Mouse (Mus musculus) C2C12 (cell line): ENCODE measurements around the gene Diablo.

Experiments
- CEBPB ChIP-seq: IDR thresholded peaks from one replicate; pipeline ENCODE4 v1.6.1; 2011; ENCODE audit warnings: low read depth, mild to moderate bottlenecking, control low read depth, moderate library complexity
- CTCF ChIP-seq: IDR thresholded peaks from one replicate; pipeline ENCODE4 v1.5.1; 2011; ENCODE audit not compliant: control insufficient read depth, insufficient read depth, insufficient read length
- FOSL1 ChIP-seq: IDR thresholded peaks from one replicate; pipeline ENCODE4 v1.8.0; 2011; ENCODE audit warnings: mild to moderate bottlenecking, low read length; ENCODE audit not compliant: poor library complexity, insufficient read depth, severe bottlenecking
- MAX ChIP-seq: IDR thresholded peaks from one replicate; pipeline ENCODE4 v1.6.1; 2011; ENCODE audit warnings: mild to moderate bottlenecking, control low read depth
- MYOD1 ChIP-seq: IDR thresholded peaks from one replicate; pipeline ENCODE4 v1.6.1; 2011; ENCODE audit warnings: low read depth; ENCODE audit not compliant: control insufficient read depth, insufficient read length
- MYOG ChIP-seq: IDR thresholded peaks from one replicate; pipeline ENCODE4 v1.6.1; 2011; ENCODE audit not compliant: control insufficient read depth, insufficient read length; ENCODE audit errors: extremely low read depth
- USF1 ChIP-seq: IDR thresholded peaks from one replicate; pipeline ENCODE4 v1.6.1; 2011; ENCODE audit warnings: low read depth, mild to moderate bottlenecking, control low read depth, moderate library complexity

DNA sequence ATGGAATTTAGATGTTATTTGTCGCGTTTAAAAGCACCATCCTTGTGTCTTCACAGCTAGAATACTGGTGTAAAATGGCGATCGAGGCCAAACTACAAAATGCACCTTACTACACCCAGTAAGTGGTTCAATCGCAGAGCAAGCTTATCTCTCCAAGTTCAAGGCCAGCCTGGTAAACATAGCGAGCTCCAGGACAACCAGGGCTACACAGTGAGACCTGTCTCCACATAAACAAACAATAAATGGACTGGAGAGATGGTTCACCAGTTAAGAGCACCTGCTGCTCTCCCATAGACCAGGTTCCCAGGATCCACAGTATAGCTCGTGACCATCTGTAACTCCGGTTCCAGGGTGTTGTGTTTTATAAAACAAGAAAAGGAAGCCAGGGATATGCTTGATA is 49.4 kb upstream of the Diablo start:
- TF ChIP-seq MYOD1 = no peak
- TF ChIP-seq CTCF = no peak
- no peak for TF ChIP-seq MAX
- TF ChIP-seq USF1 = no peak
- TF ChIP-seq MYOG = no peak
- no peak for TF ChIP-seq FOSL1
- TF ChIP-seq CEBPB = no peak
